Mouse (Mus musculus) cortical plate, adult 2 months (tissue): ENCODE results near the gene Sema4d. TPM values are rescaled to one million over a fixed set of nuclear protein-coding genes. Genes with fewer than 3 reads are reported as not detected.

Experiments
- H3K27ac ChIP-seq: fragments of 200-500 bp; 2 replicates; pipeline ENCODE4 v1.5.1; 2012; ENCODE audit warnings: low read length, control low read depth, inconsistent platforms; ENCODE audit not compliant: insufficient read depth
- H3K4me1 ChIP-seq: fragments of 200-500 bp; 2 replicates; pipeline ENCODE4 v1.6.1; 2011; ENCODE audit warnings: low read length; ENCODE audit not compliant: control insufficient read depth, insufficient read depth
- H3K4me3 ChIP-seq: fragments of 200-500 bp; 2 replicates; pipeline ENCODE4 v1.5.1; 2011; ENCODE audit warnings: mild to moderate bottlenecking, low read length, control low read depth; ENCODE audit not compliant: insufficient read depth
- CTCF ChIP-seq: fragments of 200-500 bp; IDR thresholded peaks from 2 replicates; pipeline ENCODE4 v1.5.1; 2011; ENCODE audit warnings: mild to moderate bottlenecking, control low read depth, low read length; ENCODE audit not compliant: insufficient read depth; ENCODE audit errors: extremely low read depth
- POLR2A ChIP-seq: fragments of 200-500 bp; IDR thresholded peaks from 2 replicates; pipeline ENCODE4 v1.6.1; 2011; ENCODE audit warnings: mild to moderate bottlenecking, low read length, control low read depth; ENCODE audit not compliant: insufficient read depth; ENCODE audit errors: extremely low read depth
- polyA plus RNA-seq: library from polyadenylated mRNA; depleted of rRNA; stranded (reverse); fragments of >200 nt; gene quantifications from 2 replicates; pipeline ENCODE4 v1.2.3, GENCODE M21; 2012

Sema4d gene
- polyA plus RNA-seq, 1 experiment = 99.9 TPM

DNA sequence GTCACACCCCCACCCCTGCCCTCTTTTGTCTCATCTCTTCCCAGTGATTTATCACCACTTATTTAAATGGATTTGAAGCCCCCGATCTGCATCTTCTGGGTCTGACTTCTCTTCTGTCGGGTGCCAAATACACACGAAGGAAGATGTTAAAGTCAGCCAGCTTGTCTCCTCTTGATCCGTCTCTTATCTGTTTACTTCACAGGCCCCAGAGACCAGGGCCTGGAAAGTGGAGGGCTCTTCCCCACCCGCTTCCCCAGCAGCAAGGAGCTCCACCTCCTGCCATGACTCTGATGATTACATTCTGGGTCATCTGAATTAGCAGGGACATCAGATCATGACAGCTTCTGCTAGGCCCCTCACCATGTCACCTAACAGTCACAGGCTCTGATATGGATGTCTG is 47.7 kb downstream of the Sema4d start:
- no peak overlapping the region for H3K27ac ChIP-seq
- TF ChIP-seq POLR2A (no peak), CTCF (no peak)
- no peak overlapping the region for H3K4me3 ChIP-seq
- no peaks in the 10 kb centered on the region for H3K4me1 ChIP-seq

GRCm38 (mm10) chr13:51743855-51744254 is 49.7 kb downstream of the Sema4d start:
- TF ChIP-seq CTCF (no peak), POLR2A (no peak)
- Histone ChIP-seq H3K4me1 (no peaks in the 10 kb centered on the region), H3K4me3 (no peak overlapping the region), H3K27ac (no peak overlapping the region)

GRCm38 (mm10) chr13:51742551-51743052 is 50.9 kb downstream of the Sema4d start:
- no peak for TF ChIP-seq POLR2A
- TF ChIP-seq CTCF = no peak
- H3K4me3 ChIP-seq = no peak overlapping the region

DNA sequence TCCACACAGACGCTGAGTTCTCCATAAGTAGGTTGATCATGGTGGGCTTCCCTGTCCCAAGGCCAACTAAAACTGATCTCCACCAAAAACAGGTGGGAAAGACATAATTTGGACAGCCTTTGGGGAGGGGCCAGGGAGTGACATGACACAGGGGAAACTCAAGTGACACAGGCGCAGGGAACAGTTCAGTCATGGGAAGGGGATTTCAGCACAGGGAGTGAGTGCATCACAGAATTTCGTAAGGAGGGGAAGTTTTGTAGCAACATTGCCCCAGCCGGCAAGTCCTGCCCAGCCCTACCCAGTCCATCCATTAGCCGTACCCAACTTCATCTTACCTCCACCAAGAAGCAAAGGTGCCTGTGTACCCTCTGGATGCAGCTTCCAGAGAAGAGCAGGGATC is 52.8 kb downstream of the Sema4d start:
- TF ChIP-seq POLR2A (no peak), CTCF (no peak)
- no peak overlapping the region for H3K4me3 ChIP-seq
- no peak overlapping the region for H3K27ac ChIP-seq
- H3K4me1 ChIP-seq = 0 out of 2 replicates have a peak, but pooled peaks cover 1% of the 10 kb centered on the region

More at GRCm38 (mm10) chr13:51742551-51743052, 50.9 kb downstream of the Sema4d start:
- H3K27ac ChIP-seq = no peak overlapping the region
- H3K4me1 ChIP-seq = no peaks in the 10 kb centered on the region

DNA sequence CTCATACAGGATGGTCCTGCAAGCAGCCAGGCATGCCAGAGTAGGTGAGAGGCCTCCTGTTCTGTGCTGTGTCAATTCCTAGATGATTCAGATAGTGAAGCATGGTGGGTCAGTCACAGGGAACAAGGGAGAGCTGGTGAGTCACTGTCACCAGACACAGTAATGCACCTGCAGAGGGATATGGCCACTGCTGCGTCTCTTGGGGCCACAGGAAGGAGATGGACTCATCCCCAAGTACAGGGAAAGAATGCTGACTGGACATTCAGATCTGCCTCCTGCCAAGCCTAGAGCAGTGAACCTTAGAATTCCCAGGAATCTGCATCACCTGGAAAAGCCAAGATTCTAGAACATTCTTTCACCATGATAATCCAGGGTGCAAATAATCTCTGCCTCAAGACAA is 53.8 kb downstream of the Sema4d start:
- H3K4me3 ChIP-seq = no peak overlapping the region
- 0 out of 2 replicates have a peak, but pooled peaks cover 1% of the 10 kb centered on the region for H3K4me1 ChIP-seq
- H3K27ac ChIP-seq = no peak overlapping the region
- TF ChIP-seq POLR2A (no peak), CTCF (no peak)

- Histone ChIP-seq H3K4me3 (no peak overlapping the region), H3K27ac (no peak overlapping the region)
- TF ChIP-seq POLR2A (no peak), CTCF (no peak)
Measured at GRCm38 (mm10) chr13:51738531-51739117, 54.9 kb downstream of the Sema4d start.

GRCm38 (mm10) chr13:51737949-51738513 is 55.5 kb downstream of the Sema4d start:
- no peak overlapping the region for H3K4me3 ChIP-seq
- no peak for TF ChIP-seq CTCF
- no peak for TF ChIP-seq POLR2A
- H3K27ac ChIP-seq = no peak overlapping the region
- 0 out of 2 replicates have a peak, but pooled peaks cover 3% of the 10 kb centered on the region for H3K4me1 ChIP-seq

More at GRCm38 (mm10) chr13:51738531-51739117, 54.9 kb downstream of the Sema4d start:
- 0 out of 2 replicates have a peak, but pooled peaks cover 1% of the 10 kb centered on the region for H3K4me1 ChIP-seq

GRCm38 (mm10) chr13:51737033-51737948 is 56.3 kb downstream of the Sema4d start:
- H3K4me3 ChIP-seq = no peak overlapping the region
- H3K27ac ChIP-seq = no peak overlapping the region; the same call in 1 of the 2 replicates
- peaks cover 3% of the 10 kb centered on the region; the same call in 1 of the 2 replicates for H3K4me1 ChIP-seq
- TF ChIP-seq CTCF = no peak
- TF ChIP-seq POLR2A = no peak
